Mouse (Mus musculus): ENCODE data around the gene Map2k5.

Map2k5 gene

GRCm38 (mm10) chr9:63163756-63164155 is 213.9 kb downstream of the Map2k5 start:
- Histone ChIP-seq H3K4me1 (replicated peaks; ENCODE audit: low read depth, low read length) (peaks cover 28% of the 10 kb centered on the region), H3K4me3 (replicated peaks; ENCODE audit: low read length) (no peak overlapping the region), H3K27me3 (ENCODE audit: insufficient read depth, low read length) (peaks cover 8% of the 10 kb centered on the region; the same call in 1 of the 2 replicates), H3K9me3 (ENCODE audit: low read length) (no peaks in the 10 kb centered on the region), H3K36me3 (ENCODE audit: insufficient read depth, low read length) (no peaks in the 10 kb centered on the region)
- TF ChIP-seq CTCF (conservative IDR thresholded peaks at IDR 0.05; ENCODE audit: low read length) (peak; percentile 17; the same call in 1 of the 2 replicates), NANOG (IDR thresholded peaks at IDR 0.05; ENCODE audit: borderline replicate concordance, low read length) (no peak)

- peaks cover 9% of the 10 kb centered on the region for H3K9me3 ChIP-seq (ENCODE audit: low read length)
- H3K36me3 ChIP-seq (ENCODE audit: insufficient read depth, low read length) = no peaks in the 10 kb centered on the region
- peaks cover 44% of the 10 kb centered on the region for H3K4me1 ChIP-seq (replicated peaks; ENCODE audit: low read depth, low read length)
- TF ChIP-seq CTCF (conservative IDR thresholded peaks at IDR 0.05; ENCODE audit: low read length) = no peak
- TF ChIP-seq NANOG (IDR thresholded peaks at IDR 0.05; ENCODE audit: borderline replicate concordance, low read length) = no peak
- no peak for TF ChIP-seq POU5F1 (IDR thresholded peaks at IDR 0.05; ENCODE audit: borderline replicate concordance, low read length)
- peaks cover 82% of the 10 kb centered on the region for H3K27me3 ChIP-seq (ENCODE audit: insufficient read depth, low read length)
- H3K4me3 ChIP-seq (replicated peaks; ENCODE audit: low read length) = 0 out of 2 replicates have a peak overlapping the region, but pooled peaks have one; percentile 26
These were observed 225.8 kb downstream of the Map2k5 start for GRCm38 (mm10) chr9:63151949-63152348.

GRCm38 (mm10) chr9:63151072-63151870 is 226.4 kb downstream of the Map2k5 start:
- peak overlapping the region; percentile 26; the same call in 1 of the 2 replicates for H3K4me3 ChIP-seq (replicated peaks; ENCODE audit: low read length)
- H3K27me3 ChIP-seq (ENCODE audit: insufficient read depth, low read length) = peaks cover 83% of the 10 kb centered on the region
- no peaks in the 10 kb centered on the region for H3K36me3 ChIP-seq (ENCODE audit: insufficient read depth, low read length)
- H3K4me1 ChIP-seq (replicated peaks; ENCODE audit: low read depth, low read length) = peaks cover 51% of the 10 kb centered on the region
- TF ChIP-seq CTCF (conservative IDR thresholded peaks at IDR 0.05; ENCODE audit: low read length) = no peak
- TF ChIP-seq POU5F1 (IDR thresholded peaks at IDR 0.05; ENCODE audit: borderline replicate concordance, low read length) = no peak
- TF ChIP-seq NANOG (IDR thresholded peaks at IDR 0.05; ENCODE audit: borderline replicate concordance, low read length) = no peak
- H3K9me3 ChIP-seq (ENCODE audit: low read length) = peaks cover 9% of the 10 kb centered on the region

GRCm38 (mm10) chr9:63150086-63150800 is 227.5 kb downstream of the Map2k5 start:
- H3K4me1 ChIP-seq (replicated peaks; ENCODE audit: low read depth, low read length) = peaks cover 60% of the 10 kb centered on the region
- peak overlapping the region; percentile 73 for H3K4me3 ChIP-seq (replicated peaks; ENCODE audit: low read length)
- H3K9me3 ChIP-seq (ENCODE audit: low read length) = peaks cover 9% of the 10 kb centered on the region
- H3K27me3 ChIP-seq (ENCODE audit: insufficient read depth, low read length) = peaks cover 90% of the 10 kb centered on the region
- no peaks in the 10 kb centered on the region for H3K36me3 ChIP-seq (ENCODE audit: insufficient read depth, low read length)
- TF ChIP-seq CTCF (conservative IDR thresholded peaks at IDR 0.05; ENCODE audit: low read length) (no peak), POU5F1 (IDR thresholded peaks at IDR 0.05; ENCODE audit: borderline replicate concordance, low read length) (no peak), NANOG (IDR thresholded peaks at IDR 0.05; ENCODE audit: borderline replicate concordance, low read length) (no peak)

GRCm38 (mm10) chr9:63149372-63149766 is 228.3 kb downstream of the Map2k5 start:
- H3K9me3 ChIP-seq (ENCODE audit: low read length) = peaks cover 9% of the 10 kb centered on the region
- no peaks in the 10 kb centered on the region for H3K36me3 ChIP-seq (ENCODE audit: insufficient read depth, low read length)
- peaks cover 64% of the 10 kb centered on the region for H3K4me1 ChIP-seq (replicated peaks; ENCODE audit: low read depth, low read length)
- peaks cover 96% of the 10 kb centered on the region for H3K27me3 ChIP-seq (ENCODE audit: insufficient read depth, low read length)
- H3K4me3 ChIP-seq (replicated peaks; ENCODE audit: low read length) = peak overlapping the region; percentile 73
- TF ChIP-seq NANOG (IDR thresholded peaks at IDR 0.05; ENCODE audit: borderline replicate concordance, low read length) (no peak), POU5F1 (IDR thresholded peaks at IDR 0.05; ENCODE audit: borderline replicate concordance, low read length) (no peak), CTCF (conservative IDR thresholded peaks at IDR 0.05; ENCODE audit: low read length) (no peak)

GRCm38 (mm10) chr9:63148410-63149371 is 229.0 kb downstream of the Map2k5 start, which contains the start of gene Skor1:
Skor1 (minus strand) TSS chr9:63148961.
- Histone ChIP-seq H3K4me3 (replicated peaks; ENCODE audit: low read length) (peak within 1 kb of the TSS; percentile 73), H3K9me3 (ENCODE audit: low read length) (peaks cover 8% of the 10 kb centered on the region), H3K4me1 (replicated peaks; ENCODE audit: low read depth, low read length) (peaks cover 71% of the 10 kb centered on the region), H3K36me3 (ENCODE audit: insufficient read depth, low read length) (no peaks in the 10 kb centered on the region), H3K27me3 (ENCODE audit: insufficient read depth, low read length) (peaks cover 98% of the 10 kb centered on the region)
- TF ChIP-seq CTCF (conservative IDR thresholded peaks at IDR 0.05; ENCODE audit: low read length) (no peak), NANOG (IDR thresholded peaks at IDR 0.05; ENCODE audit: borderline replicate concordance, low read length) (no peak), POU5F1 (IDR thresholded peaks at IDR 0.05; ENCODE audit: borderline replicate concordance, low read length) (no peak)

GRCm38 (mm10) chr9:63147786-63148409 is 229.8 kb downstream of the Map2k5 start:
- Histone ChIP-seq H3K4me1 (replicated peaks; ENCODE audit: low read depth, low read length) (peaks cover 79% of the 10 kb centered on the region), H3K27me3 (ENCODE audit: insufficient read depth, low read length) (peaks cover 98% of the 10 kb centered on the region), H3K9me3 (ENCODE audit: low read length) (no peaks in the 10 kb centered on the region), H3K36me3 (ENCODE audit: insufficient read depth, low read length) (no peaks in the 10 kb centered on the region), H3K4me3 (replicated peaks; ENCODE audit: low read length) (peak overlapping the region; percentile 73)
- no peak for TF ChIP-seq CTCF (conservative IDR thresholded peaks at IDR 0.05; ENCODE audit: low read length)
- no peak for TF ChIP-seq NANOG (IDR thresholded peaks at IDR 0.05; ENCODE audit: borderline replicate concordance, low read length)
- no peak for TF ChIP-seq POU5F1 (IDR thresholded peaks at IDR 0.05; ENCODE audit: borderline replicate concordance, low read length)
